Mouse (Mus musculus): ENCODE data around the gene Zfp989.
"Not testable (repeated sequence)": the region's sequence is repeated elsewhere in the genome, so short reads cannot be mapped to it uniquely, and the experiment has no call there.

The Zfp989 gene

DNA sequence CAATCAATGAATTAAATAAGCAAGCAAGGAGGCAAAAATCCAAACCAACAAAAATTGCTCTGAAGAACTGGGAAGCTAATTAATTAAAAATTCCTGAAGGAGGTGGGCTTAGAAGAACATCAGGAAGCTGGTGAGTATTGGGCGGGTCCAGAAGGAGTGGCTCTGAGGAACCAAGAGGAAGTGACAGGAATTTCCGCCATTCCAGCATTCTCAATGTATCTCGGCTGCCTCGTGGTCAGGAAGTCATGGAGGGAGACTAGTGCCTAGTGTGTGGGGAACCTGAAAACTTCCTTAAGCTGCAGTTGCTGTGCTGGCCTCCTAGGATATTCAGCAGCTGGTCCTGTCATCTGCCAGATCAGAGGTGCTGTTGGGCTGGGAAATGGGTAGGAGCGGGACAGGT is at the start of gene Zfp989:
Zfp989 (plus strand) TSS at position 220 of the 400 bp plus-strand sequence.
- not testable (repeated sequence) for DNase-seq (ENCODE audit: low read depth)

DNA sequence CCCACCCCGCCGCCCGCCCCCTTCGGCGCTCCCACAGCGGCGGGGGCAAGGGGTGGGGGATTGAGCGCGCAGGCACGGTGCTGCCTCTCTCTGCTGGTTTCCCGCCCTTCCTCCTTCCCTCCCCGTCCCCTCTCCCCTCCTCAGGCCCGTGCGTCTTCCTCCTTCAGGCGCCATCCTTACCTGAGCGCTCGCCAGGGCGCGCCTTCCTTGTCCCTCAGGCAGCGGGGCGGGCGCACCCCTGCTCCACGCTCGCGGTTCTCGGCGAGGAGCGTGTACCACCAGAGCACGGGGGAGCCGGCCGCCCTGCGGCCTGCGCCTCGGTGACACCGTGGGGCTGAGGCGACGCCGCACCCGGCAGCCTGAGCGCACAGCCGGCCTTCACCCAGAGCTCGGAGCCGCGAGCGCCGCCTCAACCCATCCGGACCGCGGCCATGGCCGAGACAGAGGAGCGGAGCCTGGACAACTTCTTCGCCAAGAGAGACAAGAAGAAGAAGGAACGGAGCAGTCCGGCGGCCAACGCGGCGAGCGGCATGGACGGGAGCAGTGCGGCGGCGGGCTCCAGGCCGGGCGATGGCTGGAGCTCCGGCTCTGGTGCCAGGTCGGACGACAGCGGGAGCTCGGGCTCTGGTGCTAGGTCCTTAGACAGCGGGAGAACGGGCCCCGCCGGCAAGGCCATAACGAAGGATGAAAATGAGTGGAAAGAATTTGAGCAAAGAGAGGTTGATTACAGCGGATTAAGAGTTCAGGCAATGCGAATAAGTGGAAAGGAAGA is 39.3 kb upstream of the Zfp989 start:
- no peak for DNase-seq (ENCODE audit: low read depth)

DNA sequence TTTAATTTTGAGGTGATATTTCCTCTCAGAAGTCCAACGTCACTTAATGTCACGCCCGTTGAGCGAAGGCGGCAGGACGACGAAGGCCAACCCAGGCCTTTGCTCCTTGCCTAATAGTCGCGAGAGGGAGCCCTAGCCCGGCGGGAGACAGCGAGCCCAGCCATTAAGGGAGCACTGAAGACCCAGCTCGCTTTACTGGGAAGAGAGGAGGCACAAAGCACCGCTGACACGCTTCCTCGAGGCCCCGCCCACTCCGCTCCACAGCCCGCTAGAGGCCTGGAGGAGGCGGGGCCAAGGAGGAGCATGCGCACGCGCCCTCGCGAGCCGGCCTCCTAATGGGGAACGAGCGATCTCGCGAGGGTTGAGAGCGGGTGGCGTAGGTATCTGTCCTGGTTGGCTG is 30.1 kb upstream of the Zfp989 start:
- DNase-seq (ENCODE audit: low read depth): not testable (repeated sequence)

DNA sequence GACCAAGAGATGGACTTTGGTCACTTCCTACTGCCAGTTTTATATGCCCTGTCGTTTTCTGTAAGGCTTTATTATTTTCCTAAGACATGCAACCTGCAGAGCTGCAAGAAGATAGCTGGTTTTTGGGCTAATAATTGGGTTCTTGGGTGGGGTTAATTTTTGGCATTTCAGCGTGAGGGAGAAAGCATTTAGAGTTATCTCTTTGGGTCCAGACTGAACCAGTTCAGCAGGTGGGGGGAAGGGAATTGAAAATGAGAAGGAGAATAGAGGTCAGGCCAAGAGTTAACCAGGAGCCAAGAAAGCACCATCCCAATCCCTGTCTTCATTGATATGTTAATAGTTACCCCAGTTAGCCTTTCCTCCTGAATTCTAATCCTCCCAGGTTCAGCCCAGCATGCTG is 4.8 kb downstream of the Zfp989 start:
- DNase-seq (ENCODE audit: low read depth): not testable (repeated sequence)

DNA sequence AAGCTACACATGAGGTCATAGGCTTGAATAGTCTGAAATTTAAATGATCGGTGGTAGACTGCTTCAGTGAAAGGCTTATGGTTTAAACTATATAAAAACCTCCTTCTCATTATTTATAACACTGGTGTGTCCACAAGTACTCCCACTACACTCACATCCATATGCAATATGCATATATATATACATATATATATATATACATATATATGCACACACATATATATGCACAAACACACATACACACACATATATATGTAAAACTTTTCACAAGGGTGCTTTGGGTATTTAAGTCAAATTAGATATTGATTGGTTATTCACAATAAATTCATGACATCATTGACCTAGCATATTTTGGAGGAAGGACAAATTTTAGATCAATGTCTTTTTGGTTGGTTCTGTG is 46.6 kb downstream of the Zfp989 start:
- not testable (repeated sequence) for DNase-seq (ENCODE audit: low read depth)

DNA sequence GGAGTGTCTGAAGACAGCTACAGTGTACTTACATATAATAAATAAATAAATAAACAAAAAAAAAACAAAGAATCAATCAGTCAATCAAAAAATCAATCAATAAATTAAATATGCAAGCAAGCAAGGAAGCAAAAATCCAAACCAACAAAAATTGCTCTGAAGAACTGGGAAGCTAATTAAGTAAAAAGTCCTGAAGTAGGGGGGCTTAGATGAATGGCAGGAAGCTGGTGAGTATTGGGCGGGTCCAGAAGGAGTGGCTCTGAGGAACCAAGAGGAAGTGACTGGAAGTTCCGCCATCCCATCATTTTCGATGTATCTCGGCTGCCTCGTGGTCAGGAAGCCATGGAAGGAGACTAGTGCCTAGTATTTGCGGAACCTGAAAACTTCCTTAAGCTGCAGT is 49.8 kb downstream of the Zfp989 start, which contains the start of gene Rex2:
Rex2 (plus strand) TSS at position 301 of the 400 bp plus-strand sequence.
- not testable (repeated sequence) for DNase-seq (ENCODE audit: low read depth)

DNA sequence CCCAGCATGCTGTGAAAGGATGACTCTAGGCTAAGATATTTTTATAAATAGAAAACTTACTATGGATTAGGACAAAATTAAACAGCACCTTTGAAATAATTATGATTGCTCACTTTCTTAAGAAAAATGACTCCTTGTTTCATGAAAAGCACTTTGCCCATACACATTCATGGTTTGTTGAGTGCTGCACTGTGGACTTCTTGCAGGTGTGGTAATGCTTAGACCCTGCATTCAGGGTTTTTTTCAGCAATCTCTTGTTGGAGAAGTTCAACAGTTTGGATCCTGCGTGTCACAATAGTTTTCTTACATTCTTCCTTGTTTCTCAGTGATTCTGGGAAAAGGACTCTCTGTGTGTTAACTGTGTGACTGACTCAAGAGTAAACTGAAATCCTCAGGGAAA is 54.6 kb downstream of the Zfp989 start:
- DNase-seq (ENCODE audit: low read depth): not testable (repeated sequence)

DNA sequence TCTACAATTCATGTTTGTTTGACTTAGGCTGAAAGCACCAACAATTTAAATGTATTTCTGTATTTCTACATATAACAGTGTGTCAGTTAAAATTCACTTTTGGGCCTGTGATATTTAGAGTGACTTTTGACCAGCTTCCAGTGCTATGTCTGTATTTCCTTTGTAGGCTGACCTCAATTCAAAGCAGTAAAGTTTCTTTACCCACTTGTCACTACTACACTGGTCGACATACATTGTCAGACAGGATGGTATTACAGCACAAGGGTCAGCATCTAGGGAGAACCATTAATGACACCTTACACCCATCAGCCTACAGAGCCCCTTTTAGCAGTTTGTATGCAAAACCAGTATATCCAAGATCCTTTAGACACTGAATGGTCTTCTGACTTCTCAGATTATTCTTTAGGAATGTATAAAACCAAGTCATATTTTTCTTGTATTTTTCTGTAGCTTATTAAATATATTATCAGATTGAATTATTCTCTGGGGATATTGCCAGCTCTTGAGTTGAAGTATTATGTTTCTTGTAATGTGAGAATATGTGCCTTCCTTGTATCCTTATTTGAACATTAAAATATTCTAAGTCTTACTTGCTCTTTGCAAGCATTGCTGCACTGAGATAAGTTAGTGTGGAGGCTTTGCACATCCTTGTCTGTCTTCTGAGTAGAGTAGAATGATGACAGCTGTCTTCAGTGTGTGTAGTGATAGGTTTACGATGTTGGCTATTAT is 59.7 kb downstream of the Zfp989 start:
- not testable (repeated sequence) for DNase-seq (ENCODE audit: low read depth)
